Mouse (Mus musculus) heart, postnatal 10 days (tissue): ENCODE results near the gene Il34. TPM values are rescaled to one million over a fixed set of nuclear protein-coding genes. Genes with fewer than 3 reads are reported as not detected.

Source experiments
- DNase-seq, 2 experiments: peaks; one replicate each; pipeline ENCODE4 v3.0.0; 2021
- intact Hi-C: fragments of 180-260 bp; cut with DNase I; formaldehyde crosslinking; loops from one replicate; pipeline ENCODE4 v1.15.1; 2025
- total RNA-seq, 2 experiments: library from RNA; stranded (reverse); gene quantifications; 2 replicates each; pipeline ENCODE4 v1.2.3; 2021

Il34 gene
- total RNA-seq, 2 experiments from 2014 or later, result 5.1 to 8.1 TPM

DNA sequence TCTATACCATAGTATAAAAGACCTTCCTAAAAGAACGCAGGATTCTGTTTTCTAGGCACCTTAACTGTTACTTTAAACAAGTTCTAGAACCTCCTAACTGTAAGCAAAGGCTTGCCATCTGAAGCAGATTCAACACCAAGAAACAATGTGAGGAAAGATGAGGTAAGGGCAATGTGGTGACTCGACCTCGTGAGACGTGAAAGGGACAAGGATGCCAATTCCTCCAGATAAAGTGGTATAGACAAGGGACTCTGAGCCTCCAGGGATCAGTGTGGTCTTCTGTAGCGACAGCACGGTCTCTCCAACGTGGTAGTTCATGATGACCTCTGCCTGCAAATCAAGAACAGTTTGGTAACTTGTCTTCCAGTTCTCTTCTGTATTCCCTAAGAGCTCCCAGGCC lies 6.1 kb upstream of the Il34 start:
- no peak for DNase-seq
- intact Hi-C loops, result no loop called here

DNA sequence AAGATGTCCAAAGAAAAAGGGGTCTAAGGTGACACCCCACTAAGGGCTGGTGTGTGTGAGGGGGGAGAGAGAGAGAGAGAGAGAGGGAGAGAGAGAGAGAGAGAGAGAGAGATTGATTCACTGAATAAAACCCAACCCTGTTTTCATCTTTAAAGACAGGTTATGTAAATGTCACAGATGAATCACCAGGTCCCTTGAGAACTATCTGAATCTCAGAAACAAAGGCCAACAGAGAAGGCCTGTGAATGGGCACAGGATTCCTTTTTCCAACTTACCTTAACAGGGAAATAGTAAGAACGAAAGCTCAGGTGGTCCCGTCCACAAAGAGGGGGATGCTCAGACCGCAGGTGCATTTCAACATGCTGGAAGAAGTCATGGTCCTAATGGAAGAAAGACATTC lies 5.4 kb upstream of the Il34 start:
- no peak for DNase-seq
- intact Hi-C loops, result no loop called here

DNA sequence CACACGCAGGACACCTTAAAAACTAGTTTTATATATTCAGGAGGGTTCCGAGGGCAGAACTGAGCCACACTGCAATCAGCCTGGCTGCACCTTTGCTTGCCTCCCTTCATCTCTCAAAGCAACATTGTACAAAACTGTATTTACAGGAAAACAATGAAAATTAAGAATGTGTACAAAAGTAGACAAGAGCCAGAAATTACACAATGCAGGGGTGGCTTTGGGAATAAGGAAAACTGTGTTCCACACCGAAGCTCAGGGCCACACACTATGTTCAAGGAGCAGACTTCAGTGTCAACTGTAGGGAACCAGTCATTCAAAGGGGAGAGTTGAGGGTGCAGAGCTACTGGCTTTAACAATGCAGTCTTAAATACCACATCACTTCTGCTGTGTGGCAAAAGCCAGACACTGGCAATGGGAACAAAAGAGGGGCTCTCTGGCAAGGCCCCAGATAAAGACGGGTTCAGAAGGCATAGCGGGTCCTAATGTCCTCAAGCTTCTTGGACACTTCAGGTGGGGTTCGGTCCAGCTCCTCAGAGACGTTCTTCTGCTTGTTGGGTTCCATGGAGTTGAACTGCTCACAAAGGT lies 4.8 kb upstream of the Il34 start:
- intact Hi-C loops, result no loop called here
- DNase-seq, result no peak

DNA sequence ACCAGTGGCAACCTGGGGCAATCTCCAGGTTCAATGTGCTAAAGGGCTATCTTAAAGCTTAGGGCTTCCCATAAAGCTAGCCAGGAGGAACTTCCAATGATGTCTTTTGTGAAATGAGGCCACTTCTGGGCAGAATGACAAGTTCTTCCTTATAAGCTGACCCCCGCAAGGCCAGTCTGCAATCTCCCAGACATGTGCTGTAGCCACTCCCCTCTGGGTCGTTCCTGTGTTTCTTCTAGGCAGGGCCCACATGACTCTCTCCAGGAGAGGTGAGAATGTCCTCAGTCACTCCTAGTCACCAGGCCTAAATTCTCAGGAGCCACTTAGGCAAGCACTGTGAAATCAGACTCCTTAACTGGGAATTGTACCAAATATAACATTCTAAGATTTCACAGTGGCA lies 4.1 kb upstream of the Il34 start:
- peak; percentile 45 to 51 for DNase-seq
- intact Hi-C loops, result loop anchor here (2.0 kb wide), 1 partner anchor 59 kb away; no protein-coding TSS in a partner anchor

DNA sequence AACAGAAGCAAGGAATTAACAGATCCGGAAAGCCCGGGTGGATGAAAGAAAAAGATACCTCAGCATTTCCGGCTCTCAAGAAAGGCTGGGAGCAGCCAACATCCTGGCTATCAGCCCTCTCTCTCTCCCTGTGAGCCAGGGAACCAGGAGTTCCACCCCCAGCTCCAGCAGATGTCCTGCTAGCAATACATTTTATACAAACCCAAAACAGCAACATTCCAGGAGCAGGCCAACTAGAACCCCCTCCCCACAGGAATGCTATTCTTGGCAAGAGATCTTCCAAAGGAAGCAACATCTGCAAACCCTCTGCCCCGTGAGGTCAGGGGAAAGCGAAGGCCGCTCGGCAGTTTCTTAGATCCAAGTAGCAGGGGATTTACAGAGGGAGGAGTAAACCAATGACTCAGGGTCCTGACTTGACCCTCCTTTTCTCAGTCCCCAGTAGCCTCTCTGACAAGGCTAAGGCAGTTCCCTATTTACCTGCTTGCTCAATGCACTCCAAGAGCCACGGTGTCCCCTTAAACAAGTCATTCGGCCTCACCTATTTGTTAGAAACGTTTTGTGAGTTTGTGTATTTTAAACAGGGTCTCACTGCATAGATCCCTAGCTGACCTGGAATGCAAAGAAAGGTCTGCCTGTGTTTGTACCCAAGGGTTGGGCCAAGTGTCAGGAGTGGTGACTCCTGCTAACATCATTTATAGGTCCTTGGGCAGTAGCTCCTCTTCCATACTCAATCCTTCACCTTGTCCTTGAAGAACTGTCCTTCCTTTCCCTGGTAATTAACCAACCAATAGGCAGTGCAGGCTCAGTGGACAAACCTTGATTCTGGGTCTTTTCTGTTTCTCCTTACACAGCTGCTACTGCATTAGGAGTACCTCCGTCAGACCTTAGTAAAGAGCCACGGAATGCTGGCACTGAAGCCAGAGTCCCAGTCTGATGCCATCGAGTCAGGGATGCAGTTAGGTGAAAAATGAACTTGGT lies 3.1 kb upstream of the Il34 start:
- intact Hi-C loops, result loop anchor here (2.0 kb wide), 1 partner anchor 58 kb away; no protein-coding TSS in a partner anchor

DNA sequence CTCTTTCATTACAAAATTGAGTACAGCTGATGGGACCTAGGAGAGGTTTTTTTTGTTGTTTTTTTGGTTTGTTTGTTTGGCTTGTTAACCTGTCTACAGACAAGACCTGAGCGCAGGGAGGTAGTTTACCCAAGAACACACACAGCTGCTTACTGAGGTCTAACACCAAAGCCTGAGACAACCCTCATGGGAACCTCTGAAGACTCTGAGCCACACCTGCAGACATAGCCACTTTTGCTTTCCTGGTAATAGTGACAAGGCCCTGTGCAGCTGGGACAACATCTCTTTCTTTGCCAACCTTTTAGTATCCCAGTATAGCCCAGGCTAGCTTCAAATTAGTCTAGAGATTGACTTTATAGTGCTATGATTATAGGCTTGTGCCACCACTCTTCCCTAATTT lies 422 bp upstream of the Il34 start:
- no peak for DNase-seq
- intact Hi-C loops, result no loop called here

More for the DNA sequence above, 3.1 kb upstream of the Il34 start:
- DNase-seq, result peak; percentile 69

DNA sequence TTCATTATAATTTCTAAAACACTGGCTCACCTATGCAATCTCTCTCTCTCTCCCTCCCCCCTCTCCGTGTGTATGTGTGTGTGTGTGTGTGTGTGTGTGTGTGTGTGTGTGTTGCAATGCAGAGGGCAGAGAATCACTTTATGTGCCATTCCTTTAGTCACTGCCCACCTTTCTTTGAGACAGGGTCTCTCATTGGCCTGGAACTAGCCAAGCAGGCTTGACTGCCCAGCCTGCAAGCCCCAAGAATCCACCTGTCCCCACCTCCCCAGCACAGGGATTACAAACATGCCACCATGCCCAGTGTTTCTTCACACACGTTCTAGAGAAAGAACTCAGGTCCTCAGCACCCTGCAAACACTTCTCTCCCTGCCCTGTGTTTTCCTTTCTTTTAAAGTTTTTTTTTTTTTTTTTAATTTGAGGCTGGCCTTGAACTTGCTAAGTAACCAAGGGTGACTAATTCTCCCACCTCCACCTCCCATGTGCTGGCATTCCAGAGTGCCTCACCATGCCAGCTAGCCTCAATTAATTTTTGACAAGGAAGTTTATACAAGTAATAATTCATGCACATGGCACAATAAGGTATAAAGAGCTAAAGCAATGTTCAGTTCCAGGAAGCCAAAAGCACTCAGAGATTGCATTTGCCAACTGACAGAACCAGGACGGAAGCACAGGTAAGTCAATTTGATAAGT lies 754 bp downstream of the Il34 start:
- DNase-seq, result no peak
- intact Hi-C loops, result no loop called here

DNA sequence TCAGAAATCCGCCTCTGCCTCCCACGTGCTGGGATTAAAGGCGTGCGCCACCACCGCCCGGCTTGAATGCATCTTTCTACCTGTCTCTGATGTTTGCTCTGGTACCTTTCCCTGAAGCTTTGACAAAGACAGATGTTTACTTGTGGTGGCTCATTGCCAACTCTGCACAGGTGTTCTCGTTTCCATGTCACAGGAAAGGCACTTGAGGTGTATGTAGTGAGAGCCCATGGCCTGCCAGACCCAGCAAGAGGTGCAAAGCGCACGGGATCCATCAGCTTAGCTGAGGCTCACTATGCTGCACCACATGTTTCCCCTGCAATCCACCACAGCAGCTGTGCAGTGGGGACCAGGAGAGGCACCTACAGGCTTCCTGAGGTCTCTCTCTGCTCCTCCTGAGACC lies 1.9 kb downstream of the Il34 start:
- no peak for DNase-seq
- intact Hi-C loops, result no loop called here

DNA sequence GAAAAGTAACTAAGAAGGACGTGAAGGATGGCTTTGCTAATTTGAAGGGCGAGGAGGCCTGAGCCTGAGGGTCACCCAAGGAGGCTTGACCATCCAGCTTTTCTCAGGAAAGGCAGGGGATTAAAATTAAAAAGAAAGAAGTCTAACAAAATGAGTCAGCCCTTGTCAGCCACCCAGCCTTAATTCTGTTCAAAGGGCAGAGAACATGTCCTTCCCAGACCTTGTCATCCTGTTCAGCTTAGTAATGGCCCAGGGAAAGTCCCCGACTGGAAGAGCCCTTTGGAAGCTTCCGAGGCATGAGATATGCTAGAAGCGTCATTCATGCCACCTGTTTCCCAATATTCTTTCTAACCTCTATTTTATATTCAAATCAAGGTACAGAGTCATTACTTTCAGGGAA lies 2.7 kb downstream of the Il34 start:
- intact Hi-C loops, result no loop called here
- DNase-seq, result no peak

DNA sequence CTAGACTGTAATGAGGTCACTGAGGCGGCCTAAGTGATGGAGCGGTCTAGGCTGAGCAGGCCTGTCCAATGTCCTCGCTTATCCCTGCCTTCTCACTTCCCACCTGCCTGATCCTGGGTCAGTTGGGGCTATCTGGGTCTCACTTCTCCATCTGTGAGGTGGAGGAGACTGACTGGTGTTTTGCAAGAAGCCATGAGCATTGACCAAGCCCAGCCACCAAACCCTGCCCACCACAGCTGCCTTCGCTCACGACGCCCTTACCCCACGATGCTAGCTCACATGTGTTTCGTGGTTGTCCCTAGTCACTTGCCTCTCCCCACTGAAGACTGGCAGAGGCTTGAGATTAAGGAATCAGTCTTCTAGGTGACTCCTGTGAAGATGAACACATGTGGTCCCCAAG lies 8.6 kb downstream of the Il34 start:
- no peak for DNase-seq
- intact Hi-C loops, result no loop called here

DNA sequence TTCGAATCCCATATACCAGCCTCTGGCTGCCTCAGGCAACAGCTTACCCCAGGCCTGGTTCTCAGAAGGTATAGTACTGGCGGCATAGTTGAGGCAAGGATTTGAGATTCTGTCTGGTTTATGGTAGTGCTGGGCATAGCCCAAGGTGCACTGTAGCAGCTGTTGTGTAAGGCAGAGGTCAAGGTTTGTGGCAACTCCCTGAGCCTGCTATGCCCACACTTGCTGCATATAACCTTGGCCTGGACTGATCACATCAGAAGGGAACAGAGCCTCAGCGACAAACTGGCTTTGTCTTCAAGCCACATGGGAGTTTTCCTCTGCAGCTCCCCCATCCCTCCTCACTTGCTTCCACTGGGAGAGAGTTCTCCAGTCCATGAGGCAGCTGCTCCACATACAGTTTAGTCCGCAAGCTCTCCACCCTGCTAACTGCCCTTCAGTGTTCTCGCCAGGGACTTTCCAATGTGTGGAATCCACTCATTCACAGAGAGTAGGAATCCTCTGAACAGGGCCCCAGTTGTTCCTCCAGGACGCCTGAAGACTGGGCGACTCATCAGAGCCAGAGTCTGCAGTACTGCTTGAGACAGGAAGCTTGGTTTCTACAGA lies 11.3 kb downstream of the Il34 start:
- intact Hi-C loops, result no loop called here
- DNase-seq, result no peak

DNA sequence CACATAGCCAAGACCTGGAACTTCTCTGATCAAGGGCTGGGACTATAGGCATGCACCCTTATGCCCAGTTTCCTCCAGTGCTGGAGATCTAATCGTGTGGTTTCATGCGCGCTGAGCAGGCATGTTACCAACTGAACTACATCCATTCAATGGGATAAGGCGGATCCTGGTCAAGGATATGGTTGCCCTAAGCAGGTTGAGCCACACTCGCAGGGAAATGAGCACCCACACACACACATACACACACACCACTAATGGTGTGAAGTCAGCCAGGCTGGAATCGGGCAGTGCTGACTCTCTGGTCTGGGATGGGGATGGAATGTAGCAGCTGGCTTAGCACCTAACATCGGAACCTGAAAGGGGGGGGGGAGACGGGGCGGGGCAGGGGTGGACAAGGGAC lies 11.8 kb downstream of the Il34 start:
- intact Hi-C loops, result no loop called here
- no peak for DNase-seq

DNA sequence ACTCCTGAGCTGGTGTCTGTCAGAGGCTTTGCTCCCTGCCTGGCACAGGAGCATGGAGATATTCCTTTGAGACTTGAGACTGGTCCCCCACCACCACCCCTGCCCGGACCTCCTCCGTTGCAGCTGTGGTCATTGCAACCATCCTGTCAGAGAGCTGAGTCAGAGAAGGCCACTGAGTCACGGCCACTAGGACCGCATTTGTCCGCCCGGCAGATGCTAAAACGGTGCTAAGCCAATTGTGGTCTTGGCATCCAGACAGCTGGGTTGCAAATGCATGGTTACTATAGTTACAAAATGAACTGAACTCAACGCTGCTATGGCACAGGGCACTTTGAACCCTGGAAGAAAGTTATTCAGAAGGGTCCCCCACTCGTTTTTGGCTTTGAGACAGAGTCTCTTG lies 12.2 kb downstream of the Il34 start:
- intact Hi-C loops, result no loop called here
- no peak for DNase-seq

DNA sequence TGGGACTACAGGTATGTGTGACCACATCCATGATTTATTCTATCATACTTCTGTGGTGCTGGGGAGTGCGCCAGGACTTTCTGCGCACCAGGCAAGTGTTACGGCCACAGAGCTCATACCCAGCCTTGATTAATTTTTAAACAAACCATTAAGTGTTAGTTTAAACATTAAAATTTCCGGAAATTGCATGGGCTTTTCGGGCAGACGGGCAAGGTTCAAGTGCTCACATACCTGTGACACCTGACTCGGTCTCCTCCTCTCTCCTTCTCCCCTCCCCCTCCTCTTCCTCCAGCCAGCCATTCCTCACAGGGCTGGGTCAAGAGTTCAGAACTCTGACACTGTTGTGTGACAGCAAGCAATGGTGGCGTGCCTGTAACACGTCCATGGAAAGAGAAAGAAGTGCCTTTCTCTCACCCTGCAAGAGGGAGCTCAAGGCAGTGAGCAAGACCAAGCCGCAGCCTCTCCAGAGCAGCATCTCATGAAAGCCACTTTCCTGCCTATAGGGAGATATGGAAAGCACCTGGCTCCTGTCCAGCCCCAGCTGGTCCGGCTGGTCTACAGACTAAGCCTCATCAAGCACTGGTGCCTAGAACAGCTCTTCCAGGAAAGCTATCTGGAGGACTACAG lies 13.0 kb downstream of the Il34 start:
- no peak for DNase-seq
- intact Hi-C loops, result no loop called here

DNA sequence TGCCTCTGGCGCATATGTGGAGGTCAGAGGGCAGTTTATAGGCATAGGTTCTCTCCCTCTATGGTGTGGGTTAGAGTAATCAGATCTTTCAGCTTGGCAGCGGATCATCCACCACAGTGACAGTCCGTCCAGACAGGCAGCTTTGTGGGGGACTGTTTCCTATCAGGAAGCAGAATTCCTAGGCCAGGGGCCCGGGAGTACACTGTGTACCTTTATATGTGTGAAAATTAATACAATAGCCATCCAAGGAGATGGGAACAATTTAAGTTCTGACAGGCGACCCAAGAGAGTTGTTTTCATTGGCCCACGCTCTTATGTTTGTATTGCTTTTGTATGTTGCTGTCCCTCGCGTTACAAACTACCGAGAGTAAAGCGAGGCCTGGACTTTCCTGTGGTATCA lies 14.6 kb downstream of the Il34 start:
- DNase-seq, result no peak
- intact Hi-C loops, result no loop called here

DNA sequence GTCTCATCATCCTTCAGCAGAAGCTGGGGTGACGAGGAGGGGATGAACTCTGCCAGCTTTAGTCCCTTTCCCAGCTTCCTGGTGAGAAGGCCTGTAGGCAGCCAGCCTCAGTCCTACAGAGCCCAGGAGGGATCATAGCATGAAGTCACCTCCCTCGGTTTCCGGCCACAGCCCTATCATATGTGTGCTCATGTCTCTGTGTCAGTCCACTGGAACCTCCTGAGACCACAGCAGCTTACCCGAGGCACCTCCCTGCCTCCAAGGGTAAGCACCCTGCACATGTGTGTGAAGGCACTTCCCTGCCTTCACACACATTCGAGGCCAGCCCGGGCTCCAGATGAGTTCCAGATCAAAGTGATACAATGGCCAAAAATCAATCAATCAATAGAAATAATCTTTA lies 15.5 kb downstream of the Il34 start:
- intact Hi-C loops, result no loop called here
- peak in 1 of 2 experiments; percentile 28 for DNase-seq

DNA sequence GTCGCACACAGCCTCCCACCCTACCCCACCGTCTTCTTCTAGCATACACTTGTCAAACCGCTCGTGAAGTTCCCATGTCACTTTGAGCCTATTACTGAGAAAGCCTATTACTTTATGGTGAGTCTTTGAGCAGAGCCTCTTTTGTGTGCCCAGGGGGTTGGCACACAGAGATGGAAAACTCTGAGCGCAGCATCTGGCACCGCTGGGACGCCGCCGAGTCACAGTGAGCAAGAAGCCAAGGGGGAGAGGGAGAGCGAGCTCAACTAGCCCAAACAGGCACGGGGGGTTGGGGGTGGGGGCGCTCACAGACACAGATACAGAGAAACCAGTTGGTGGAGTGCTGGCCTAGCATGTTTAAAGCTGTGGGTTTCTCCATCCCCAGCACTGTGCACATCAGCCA lies 16.2 kb downstream of the Il34 start:
- intact Hi-C loops, result no loop called here
- DNase-seq, result no peak

DNA sequence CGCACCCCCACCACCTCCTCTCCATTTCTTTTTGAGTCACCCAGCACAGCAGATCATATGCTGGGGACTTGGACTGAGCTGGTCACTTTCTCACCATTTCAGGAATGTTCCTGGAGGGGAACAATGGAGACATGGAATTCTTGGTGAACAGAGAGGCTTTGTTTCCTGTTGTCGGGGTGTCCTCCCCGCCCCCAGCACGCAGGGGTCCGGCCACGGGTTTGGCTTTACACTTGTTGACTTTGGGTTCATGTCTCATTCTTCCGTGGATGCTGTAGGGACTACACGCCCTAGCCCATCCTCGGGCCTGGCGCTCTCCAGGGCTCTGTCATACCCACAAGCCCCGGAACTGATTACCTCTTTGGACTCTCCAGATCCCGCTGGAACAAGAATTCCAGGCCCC lies 16.7 kb downstream of the Il34 start:
- intact Hi-C loops, result no loop called here
- peak; percentile 37 to 47 for DNase-seq

DNA sequence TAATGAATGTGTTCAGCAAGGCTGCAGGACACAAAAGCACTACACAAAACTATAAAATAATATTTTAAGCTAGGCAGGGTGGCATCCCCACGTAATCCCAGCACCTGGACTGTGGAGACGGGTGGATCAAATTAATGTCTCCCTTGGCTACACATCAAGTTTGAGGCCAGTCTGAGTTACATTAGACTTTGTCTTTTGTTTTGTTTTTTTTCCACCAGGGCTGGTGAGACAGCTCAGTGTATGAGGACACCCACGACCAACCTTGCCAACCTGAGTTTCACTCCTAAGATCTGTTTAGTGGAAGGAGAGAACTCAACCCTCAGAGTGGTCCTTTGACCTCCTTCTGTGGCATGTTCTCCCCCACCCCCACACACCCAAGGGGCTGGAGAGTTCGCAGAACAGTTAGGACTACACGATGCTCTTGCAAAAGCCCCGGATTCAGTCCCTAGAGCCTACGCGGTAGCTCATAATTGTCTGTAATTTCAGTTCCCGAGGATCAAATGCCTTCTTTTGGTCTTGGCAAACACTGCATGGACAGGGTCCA lies 18.2 kb downstream of the Il34 start:
- intact Hi-C loops, result no loop called here
- DNase-seq, result no peak

DNA sequence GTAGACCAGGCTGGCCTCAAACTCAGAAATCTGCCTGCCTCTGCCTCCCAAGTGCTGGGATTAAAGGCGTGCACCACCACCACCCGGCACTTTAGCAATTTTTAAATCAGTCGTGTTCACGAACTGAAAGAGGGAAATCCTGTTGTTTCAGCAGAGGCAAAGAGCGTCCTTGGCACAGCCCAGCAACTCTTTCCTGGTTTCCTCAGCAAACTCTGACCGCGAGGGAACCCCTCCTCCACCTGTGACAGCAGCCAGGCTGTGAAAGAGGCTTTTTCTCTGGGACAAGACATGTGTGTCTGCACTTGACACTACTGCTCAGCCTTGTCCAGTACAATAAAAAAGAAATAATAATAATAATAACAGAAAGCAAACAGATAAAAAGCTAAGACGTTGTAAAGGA lies 18.8 kb downstream of the Il34 start:
- DNase-seq, result no peak
- intact Hi-C loops, result no loop called here
